Mouse (Mus musculus) midbrain, embryonic 12.5 days (tissue): ENCODE measurements around the gene Fam20b. TPM values are rescaled to one million over a fixed set of nuclear protein-coding genes. Genes with fewer than 3 reads are reported as not detected.

Source experiments
- ATAC-seq: fragments of 200-750 bp; cut with Nextera tagmentation; 2 replicates; pipeline ENCODE4 v1.8.0; 2017; ENCODE audit warnings: low read depth, moderate TSS enrichment, moderate library complexity; ENCODE audit not compliant: low FRiP score
- H3K27ac ChIP-seq: fragments of 300-500 bp; sonication (generic); replicated peaks from 2 replicates; pipeline ENCODE4 v1.5.1; 2016; ENCODE audit warnings: mild to moderate bottlenecking
- H3K27me3 ChIP-seq: fragments of 300-500 bp; sonication (generic); 2 replicates; pipeline ENCODE4 v1.6.1; 2016; ENCODE audit warnings: mild to moderate bottlenecking
- H3K36me3 ChIP-seq: fragments of 300-500 bp; sonication (generic); 2 replicates; pipeline ENCODE4 v1.6.1; 2016
- H3K4me1 ChIP-seq: fragments of 300-500 bp; sonication (generic); 2 replicates; pipeline ENCODE4 v1.6.1; 2016
- H3K4me2 ChIP-seq: fragments of 300-500 bp; sonication (generic); replicated peaks from 2 replicates; pipeline ENCODE4 v1.6.1; 2016; ENCODE audit warnings: mild to moderate bottlenecking, moderate library complexity
- H3K4me3 ChIP-seq: fragments of 300-500 bp; sonication (generic); 2 replicates; pipeline ENCODE4 v1.5.1; 2016; ENCODE audit warnings: mild to moderate bottlenecking
- H3K9ac ChIP-seq: fragments of 300-500 bp; sonication (generic); replicated peaks from 2 replicates; pipeline ENCODE4 v1.6.1; 2016; ENCODE audit warnings: mild to moderate bottlenecking, moderate library complexity
- H3K9me3 ChIP-seq: fragments of 300-500 bp; sonication (generic); 2 replicates; pipeline ENCODE4 v1.6.1; 2016; ENCODE audit warnings: mild to moderate bottlenecking
- WGBS: fragments of 180-500 bp; shearing (Covaris S2); methylation state at CpG from one replicate; pipeline ENCODE4 v1.1.7; 2016; 5-methylcytosine and 5-hydroxymethylcytosine counted together
- polyA plus RNA-seq: library from polyadenylated mRNA; unstranded; fragments of >200 nt; fragmentation: Nextera tagmentation; extraction: Ambion mirVana; gene quantifications from 2 replicates; pipeline ENCODE4 v1.2.1, GENCODE M21; 2016

Gene Fam20b
- polyA plus RNA-seq, 1 experiment from 2014 or later = 28.5 TPM

GRCm38 (mm10) chr1:156676596-156676995 is 42.3 kb downstream of the Fam20b start:
- Histone ChIP-seq H3K27me3 (peaks cover 24% of the 10 kb centered on the region), H3K4me3 (no peak overlapping the region), H3K4me1 (peaks cover 23% of the 10 kb centered on the region), H3K4me2 (no peak overlapping the region), H3K9ac (no peak overlapping the region), H3K27ac (no peak overlapping the region), H3K9me3 (no peaks in the 10 kb centered on the region), H3K36me3 (peaks cover 15% of the 10 kb centered on the region)
- ATAC-seq = no peak
- 86% methylated on average over 5 of the region's 5 CpGs for WGBS

GRCm38 (mm10) chr1:156676171-156676570 is 42.7 kb downstream of the Fam20b start:
- peaks cover 23% of the 10 kb centered on the region for H3K4me1 ChIP-seq
- no peak overlapping the region for H3K4me2 ChIP-seq
- H3K9me3 ChIP-seq = no peaks in the 10 kb centered on the region
- H3K27me3 ChIP-seq = peaks cover 24% of the 10 kb centered on the region
- ATAC-seq = no peak
- H3K36me3 ChIP-seq = peaks cover 11% of the 10 kb centered on the region
- H3K9ac ChIP-seq = no peak overlapping the region
- no peak overlapping the region for H3K4me3 ChIP-seq
- no peak overlapping the region for H3K27ac ChIP-seq
- WGBS = 42% methylated on average over 12 of the region's 12 CpGs

- Histone ChIP-seq H3K27me3 (peaks cover 24% of the 10 kb centered on the region), H3K4me2 (peak within 1 kb of the TSS; percentile 94), H3K4me3 (peak within 1 kb of the TSS; percentile 56), H3K36me3 (peaks cover under 1% of the 10 kb centered on the region; the same call in 1 of the 2 replicates), H3K9me3 (no peaks in the 10 kb centered on the region), H3K9ac (peak within 1 kb of the TSS; percentile 63), H3K27ac (no peak within 1 kb of the TSS), H3K4me1 (peaks cover 25% of the 10 kb centered on the region)
- 8% methylated on average over 37 of the region's 37 CpGs for WGBS
- peak; percentile 75 for ATAC-seq
Observed at GRCm38 (mm10) chr1:156674195-156675000, 44.5 kb downstream of the Fam20b start, which contains the start of gene Tor3a. Gene Tor3a, minus strand, starts transcription at chr1:156674356.

- Histone ChIP-seq H3K9me3 (no peaks in the 10 kb centered on the region), H3K27me3 (peaks cover 24% of the 10 kb centered on the region), H3K36me3 (no peaks in the 10 kb centered on the region), H3K4me3 (peak overlapping the region; percentile 56), H3K4me2 (peak overlapping the region; percentile 94), H3K9ac (peak overlapping the region; percentile 63), H3K27ac (no peak overlapping the region), H3K4me1 (peaks cover 26% of the 10 kb centered on the region)
- peak; percentile 55 for ATAC-seq
- 1% methylated on average over 29 of the region's 29 CpGs for WGBS
Observed at GRCm38 (mm10) chr1:156673476-156674194, 45.3 kb downstream of the Fam20b start.

GRCm38 (mm10) chr1:156672720-156673475 is 46.0 kb downstream of the Fam20b start:
- Histone ChIP-seq H3K9ac (0 out of 2 replicates have a peak overlapping the region, but pooled peaks have one; percentile 63), H3K27me3 (peaks cover 24% of the 10 kb centered on the region), H3K9me3 (no peaks in the 10 kb centered on the region), H3K36me3 (no peaks in the 10 kb centered on the region), H3K27ac (no peak overlapping the region), H3K4me1 (peaks cover 26% of the 10 kb centered on the region), H3K4me2 (peak overlapping the region; percentile 94), H3K4me3 (peak overlapping the region; percentile 56)
- peak; percentile 38; the same call in 1 of the 2 replicates for ATAC-seq
- WGBS = 3% methylated on average over 14 of the region's 14 CpGs

GRCm38 (mm10) chr1:156671921-156672320 is 47.0 kb downstream of the Fam20b start:
- WGBS = 92% methylated on average over 3 of the region's 3 CpGs
- no peak overlapping the region for H3K4me3 ChIP-seq
- no peak overlapping the region for H3K27ac ChIP-seq
- H3K4me2 ChIP-seq = no peak overlapping the region
- H3K9me3 ChIP-seq = no peaks in the 10 kb centered on the region
- H3K27me3 ChIP-seq = peaks cover 24% of the 10 kb centered on the region
- H3K4me1 ChIP-seq = peaks cover 26% of the 10 kb centered on the region
- H3K36me3 ChIP-seq = no peaks in the 10 kb centered on the region
- no peak for ATAC-seq
- no peak overlapping the region for H3K9ac ChIP-seq

- no peak for ATAC-seq
- peaks cover 17% of the 10 kb centered on the region for H3K27me3 ChIP-seq
- WGBS = 41% methylated on average over 11 of the region's 11 CpGs
- no peak overlapping the region for H3K27ac ChIP-seq
- H3K4me3 ChIP-seq = no peak overlapping the region
- no peak overlapping the region for H3K9ac ChIP-seq
- no peak overlapping the region for H3K4me2 ChIP-seq
- H3K4me1 ChIP-seq = peaks cover 21% of the 10 kb centered on the region
- no peaks in the 10 kb centered on the region for H3K9me3 ChIP-seq
- H3K36me3 ChIP-seq = no peaks in the 10 kb centered on the region
Observed at GRCm38 (mm10) chr1:156669208-156669983, 49.5 kb downstream of the Fam20b start.

GRCm38 (mm10) chr1:156668602-156669001 is 50.3 kb downstream of the Fam20b start:
- H3K4me2 ChIP-seq = no peak overlapping the region
- 40% methylated on average over 5 of the region's 5 CpGs for WGBS
- no peak overlapping the region for H3K9ac ChIP-seq
- H3K4me1 ChIP-seq = peaks cover 13% of the 10 kb centered on the region
- ATAC-seq = no peak
- H3K36me3 ChIP-seq = no peaks in the 10 kb centered on the region
- no peak overlapping the region for H3K27ac ChIP-seq
- peaks cover 10% of the 10 kb centered on the region for H3K27me3 ChIP-seq
- no peak overlapping the region for H3K4me3 ChIP-seq
- no peaks in the 10 kb centered on the region for H3K9me3 ChIP-seq

- Histone ChIP-seq H3K9me3 (no peaks in the 10 kb centered on the region), H3K9ac (no peak overlapping the region), H3K27me3 (no peaks in the 10 kb centered on the region), H3K4me3 (no peak overlapping the region), H3K4me1 (0 out of 2 replicates have a peak, but pooled peaks cover 2% of the 10 kb centered on the region), H3K4me2 (no peak overlapping the region), H3K36me3 (no peaks in the 10 kb centered on the region), H3K27ac (no peak overlapping the region)
- WGBS = 87% methylated on average over 23 of the region's 23 CpGs
- ATAC-seq = no peak
Observed at GRCm38 (mm10) chr1:156667141-156667926, 51.6 kb downstream of the Fam20b start.

GRCm38 (mm10) chr1:156665777-156666176 is 53.1 kb downstream of the Fam20b start:
- no peak for ATAC-seq
- H3K27me3 ChIP-seq = no peaks in the 10 kb centered on the region
- WGBS = 90% methylated on average over 8 of the region's 8 CpGs
- 0 out of 2 replicates have a peak, but pooled peaks cover 2% of the 10 kb centered on the region for H3K4me1 ChIP-seq
- H3K27ac ChIP-seq = no peak overlapping the region
- H3K9ac ChIP-seq = no peak overlapping the region
- H3K4me2 ChIP-seq = no peak overlapping the region
- H3K9me3 ChIP-seq = no peaks in the 10 kb centered on the region
- no peaks in the 10 kb centered on the region for H3K36me3 ChIP-seq
- no peak overlapping the region for H3K4me3 ChIP-seq
